ENCODE assay signal across 23 mouse cellular contexts in the genomic region with DNA sequence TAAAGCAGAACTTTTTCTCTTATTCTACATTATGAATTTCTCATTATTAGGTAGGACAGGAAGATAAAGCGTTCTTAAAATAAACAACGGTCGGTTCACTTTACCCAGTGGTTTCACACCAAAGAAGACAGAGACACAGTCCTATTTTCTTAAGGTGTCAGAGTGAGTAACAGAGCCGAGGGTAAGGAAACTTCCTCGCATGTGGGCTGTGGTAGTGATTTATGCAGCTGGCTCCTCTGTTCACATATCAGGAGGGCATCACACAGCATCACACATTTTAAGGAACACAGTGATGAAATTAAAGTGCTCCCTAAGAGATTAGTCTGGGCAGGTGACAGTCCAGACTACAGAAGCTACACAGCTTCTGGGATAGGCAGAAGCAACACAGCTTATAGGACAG.
DNase-seq lines count a peak whose midpoint lies in the region; ATAC-seq and TF ChIP-seq lines count a peak whose summit lies in the region.
"Had no signal": no experiment of that assay in that cellular context is flagged by ENCODE, and none has a peak within 500 bp of the region (broad histone marks: within the 10 kb centered on the region; RNA-seq: fewer than 3 reads in every experiment).

No protein-coding gene starts in this region.

- 81% methylated on average over 5 of the region's 5 CpGs for WGBS in midbrain, embryonic 15.5 days
- 86% methylated on average over 5 of the region's 5 CpGs for WGBS in midbrain, embryonic 16.5 days

- no peaks in the 10 kb centered on the region for H3K4me1 ChIP-seq in midbrain, embryonic 15.5 days
- H3K4me1 ChIP-seq in midbrain, embryonic 16.5 days (ENCODE audit: control insufficient read depth, insufficient read depth, low read length), result no peaks in the 10 kb centered on the region

- H3K36me3 ChIP-seq in midbrain, embryonic 15.5 days (replicated peaks), result no peaks in the 10 kb centered on the region
- H3K36me3 ChIP-seq in midbrain, embryonic 16.5 days (ENCODE audit: control insufficient read depth, insufficient read depth, low read length), result no peaks in the 10 kb centered on the region
- H3K36me3 ChIP-seq: G1E had no signal

- H3K27ac ChIP-seq in gastrocnemius, adult 2 months, result 0 out of 2 replicates have a peak overlapping the region, but pooled peaks have one; percentile 5
- no peak overlapping the region for H3K27ac ChIP-seq in midbrain, embryonic 15.5 days
- no peak overlapping the region for H3K27ac ChIP-seq in midbrain, embryonic 16.5 days (ENCODE audit: low read length)

- no peaks in the 10 kb centered on the region for H3K9me3 ChIP-seq in midbrain, embryonic 15.5 days
- H3K9me3 ChIP-seq in midbrain, embryonic 16.5 days (replicated peaks; ENCODE audit: control insufficient read depth, low read length, poor library complexity, severe bottlenecking), result no peaks in the 10 kb centered on the region
- H3K9me3 ChIP-seq: G1E had no signal

- intact Hi-C loops in gastrocnemius, adult 2 months (cut with DNase I), result no loop called here
- intact Hi-C loops in gastrocnemius, postnatal 36 days (cut with DNase I), result no loop called here

- TF ChIP-seq CTCF in gastrocnemius, adult 2 months (IDR thresholded peaks at IDR 0.05), result no peak

- H3K27me3 ChIP-seq in midbrain, embryonic 15.5 days (replicated peaks), result no peaks in the 10 kb centered on the region
- H3K27me3 ChIP-seq in midbrain, embryonic 16.5 days (ENCODE audit: control insufficient read depth, insufficient read depth, low read depth, low read length), result no peaks in the 10 kb centered on the region
- H3K27me3 ChIP-seq: CH12.LX, Patski had no signal

- no peak overlapping the region for H3K4me2 ChIP-seq in midbrain, embryonic 15.5 days
- H3K4me2 ChIP-seq in midbrain, embryonic 16.5 days (ENCODE audit: low read length), result no peak overlapping the region

- no peak overlapping the region for H3K4me3 ChIP-seq in gastrocnemius, adult 2 months
- H3K4me3 ChIP-seq in midbrain, embryonic 15.5 days, result no peak overlapping the region
- no peak overlapping the region for H3K4me3 ChIP-seq in midbrain, embryonic 16.5 days (ENCODE audit: low read depth, low read length)

- H3K9ac ChIP-seq in midbrain, embryonic 15.5 days, result no peak overlapping the region
- H3K9ac ChIP-seq in midbrain, embryonic 16.5 days (ENCODE audit: low read depth, low read length), result no peak overlapping the region

- DNase-seq in frontal cortex, postnatal 10 days (ENCODE audit: low spot score in 2 of 2), result no peak
- no peak for DNase-seq in gastrocnemius, adult 2 months
- DNase-seq in gastrocnemius, postnatal 36 days, result no peak
- DNase-seq in brain, adult 2 months (ENCODE audit: low read depth, low spot score), result peak; percentile 24
- no peak for DNase-seq in cerebellum, postnatal 4 days (ENCODE audit: low spot score in 2 of 2)
- DNase-seq: adrenal gland, adult 2 months; adrenal gland, adult 8-10 months; adrenal gland, postnatal 10 days; adrenal gland, postnatal 14 days; adrenal gland, postnatal 25 days; adrenal gland, postnatal 36 days; B cell, adult 2 months; cerebellum, adult 11 months; cerebellum, adult 11-12 months; cerebellum, adult 18-20 months had no signal

- peak; percentile 91 for ATAC-seq in frontal cortex, adult (ENCODE audit: low TSS enrichment)
- 0 out of 2 replicates have a peak, but pooled peaks have one; percentile 9 for ATAC-seq in midbrain, embryonic 15.5 days (replicated peaks)
- no peak for ATAC-seq in midbrain, embryonic 16.5 days
- ATAC-seq: activated CD4-positive, CD25-positive, alpha-beta regulatory T cell, adult 4 months; CD4-positive, CD25-positive, alpha-beta regulatory T cell, adult 4 months; Patski had no signal
